Mouse (Mus musculus) thymus, postnatal 0 days (tissue): ENCODE results near the gene Gprin1. TPM values are rescaled to one million over a fixed set of nuclear protein-coding genes. Genes with fewer than 3 reads are reported as not detected.
A peak's percentile ranks its signal among the peaks of the same experiment; 100 is the strongest.
"Not testable (repeated sequence)": the region's sequence is repeated elsewhere in the genome, so short reads cannot be mapped to it uniquely, and the experiment has no call there.

Experiments used
- DNase-seq: peaks from one replicate; pipeline ENCODE4 v3.0.0-alpha.2; 2015; ENCODE audit warnings: low spot score
- polyA plus RNA-seq: library from polyadenylated mRNA; unstranded; fragments of >200 nt; fragmentation: Nextera tagmentation; extraction: Ambion mirVana; gene quantifications from 2 replicates; pipeline ENCODE4 v1.2.1, GENCODE M21; 2015

The Gprin1 gene
- 0.77 and 1.0 TPM in 2 replicates for polyA plus RNA-seq

DNA sequence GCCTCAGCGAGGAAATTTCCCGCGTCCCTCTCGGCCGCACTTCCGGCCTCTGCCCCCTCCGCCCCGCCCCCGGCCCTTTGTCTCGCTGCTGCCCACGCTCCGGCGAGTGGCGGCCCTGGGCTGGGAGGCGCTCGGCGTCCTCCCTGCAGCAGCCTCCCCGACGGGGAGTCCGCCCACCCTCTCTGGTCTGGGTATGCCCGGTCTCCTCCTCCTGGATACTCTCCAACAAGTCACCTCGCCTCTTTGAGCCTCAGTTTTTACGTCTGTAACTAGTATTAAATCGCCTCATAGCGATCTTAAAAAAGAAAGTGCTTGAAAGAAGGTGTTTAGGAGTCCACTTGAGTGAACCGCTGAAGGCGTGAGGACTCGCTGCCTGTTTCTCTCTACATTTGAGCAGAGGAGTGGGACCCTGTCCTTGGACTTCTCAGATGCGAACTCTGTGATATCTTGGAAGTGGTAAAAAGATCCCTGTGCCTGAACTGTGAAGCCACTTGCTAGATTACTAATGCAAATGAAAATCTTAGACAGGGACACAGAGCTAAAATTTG lies at the start of gene Gprin1:
Gene Gprin1, minus strand, starts transcription at position 11 of the 548 bp plus-strand sequence.
- no peak for DNase-seq

DNA sequence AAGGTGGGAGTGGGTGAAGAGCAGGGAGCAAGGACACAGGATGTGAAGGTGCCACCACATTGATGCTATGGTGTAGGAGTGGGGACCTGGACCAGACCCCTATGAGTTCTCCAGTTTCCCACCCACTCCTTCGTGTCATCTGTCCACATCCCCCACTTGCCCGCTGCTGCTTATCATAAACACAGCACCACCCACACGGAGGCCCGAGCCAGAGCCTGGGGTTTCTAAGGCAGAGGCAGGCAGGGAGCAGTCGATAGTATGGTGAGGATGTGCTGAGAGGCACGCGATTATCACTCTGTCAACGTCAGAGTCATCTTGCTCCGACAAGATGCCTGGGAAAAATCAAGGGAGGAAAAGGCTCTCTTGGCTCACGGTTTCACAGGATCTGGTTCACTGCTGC lies 49.1 kb upstream of the Gprin1 start:
- DNase-seq = no peak

DNA sequence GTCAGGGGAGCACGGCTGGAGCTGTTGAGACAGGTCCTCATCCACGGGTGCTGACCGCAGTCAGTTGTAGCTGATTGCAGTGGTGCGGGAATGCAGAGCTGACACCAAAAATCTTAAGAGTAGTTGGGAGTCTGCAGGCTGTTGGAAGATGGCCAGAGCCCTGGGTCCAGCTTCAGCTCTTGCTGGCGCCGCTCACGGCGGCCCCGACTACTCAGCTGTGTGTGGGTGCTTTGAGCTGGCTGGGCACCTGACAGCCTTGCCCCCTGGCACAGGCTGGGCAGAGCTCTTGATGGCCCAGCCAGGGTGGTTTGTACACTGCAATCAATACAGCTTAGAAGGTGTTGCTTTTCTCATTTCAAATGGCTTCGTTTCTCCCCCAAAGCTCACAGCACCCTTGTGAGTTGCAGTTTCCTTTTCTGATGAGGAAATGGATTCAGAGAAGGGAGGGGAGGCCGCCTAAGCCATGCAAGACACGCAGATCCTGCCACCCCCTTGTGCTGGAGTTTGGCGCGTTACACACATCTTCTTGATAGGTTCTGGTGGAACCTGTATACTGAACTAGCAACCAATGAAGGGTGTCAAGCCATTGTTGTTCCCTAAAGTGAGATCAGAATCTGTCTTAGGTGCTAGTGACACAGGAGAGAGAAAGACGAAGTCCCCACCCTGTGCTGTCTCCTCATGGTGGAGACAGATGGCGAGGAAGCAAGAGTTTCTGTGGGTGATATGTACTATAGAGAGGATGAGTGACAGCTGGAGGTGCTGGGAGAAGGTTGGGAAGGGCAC lies 48.4 kb upstream of the Gprin1 start:
- DNase-seq = no peak

DNA sequence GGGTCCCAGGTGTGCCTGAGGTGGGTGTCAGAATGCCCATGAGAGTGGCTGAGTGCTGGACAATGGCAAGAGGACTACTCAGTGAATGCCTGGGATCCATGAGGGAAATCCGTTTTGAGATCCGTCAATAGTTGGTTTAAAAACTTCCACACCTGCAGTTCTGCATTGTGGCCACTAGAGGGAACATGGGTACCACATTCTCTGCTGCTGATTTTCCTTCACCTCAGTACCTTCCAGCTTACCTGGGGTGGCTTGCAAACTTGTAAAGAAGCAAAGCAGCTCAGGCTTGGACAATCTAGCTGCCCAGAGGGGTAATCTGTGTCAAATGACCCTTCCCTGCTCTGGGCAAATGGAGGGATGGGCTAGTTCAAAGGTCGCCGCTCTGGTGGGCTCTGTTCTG lies 47.7 kb upstream of the Gprin1 start:
- peak; percentile 36 for DNase-seq

DNA sequence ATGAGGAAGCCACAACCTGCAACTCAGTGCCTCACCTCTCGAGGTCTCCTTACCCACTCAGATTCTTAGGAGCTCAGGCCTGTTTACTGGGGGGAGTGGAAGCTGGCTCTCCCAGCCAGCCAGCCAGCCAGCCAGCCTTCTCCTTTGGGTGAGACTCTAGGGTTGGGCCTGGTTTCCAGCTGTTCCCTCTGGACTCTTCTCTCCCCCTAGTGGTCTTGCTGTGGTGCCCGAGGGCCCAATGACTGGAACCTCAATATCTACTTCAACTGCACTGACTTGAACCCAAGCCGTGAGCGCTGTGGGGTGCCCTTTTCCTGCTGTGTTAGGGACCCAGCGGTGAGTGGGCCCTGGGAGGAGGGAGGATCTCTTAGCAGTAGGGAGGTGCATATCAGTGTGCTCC lies 45.2 kb upstream of the Gprin1 start:
- DNase-seq = no peak

DNA sequence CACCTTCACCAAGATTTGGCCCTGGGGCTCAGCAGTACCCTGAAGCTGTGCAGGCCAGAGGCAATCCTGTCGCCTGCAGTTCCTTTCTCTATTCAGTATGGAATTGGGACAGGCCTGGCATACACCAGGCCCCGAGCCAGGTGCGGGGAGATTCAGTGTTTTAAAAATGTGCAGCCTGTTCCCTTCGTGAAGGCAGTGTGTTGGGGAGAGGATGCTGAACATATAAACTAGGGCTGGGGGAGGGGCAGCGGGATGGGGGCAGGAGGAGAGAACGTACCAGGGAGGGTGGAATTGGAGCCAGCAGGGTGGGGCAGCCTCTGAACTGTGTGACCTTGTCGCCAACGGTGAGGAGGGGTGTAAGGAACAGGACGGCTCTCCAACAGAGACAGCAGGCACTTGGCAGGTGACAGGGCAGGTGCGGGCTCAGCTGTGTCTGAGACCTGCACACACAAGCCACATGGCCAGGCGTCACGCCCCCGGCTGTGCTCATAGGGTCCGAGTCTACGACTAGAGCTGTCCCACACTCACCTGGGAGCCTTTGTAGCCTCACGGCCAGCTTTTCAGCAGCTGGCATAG lies 44.4 kb upstream of the Gprin1 start:
- DNase-seq = no peak

DNA sequence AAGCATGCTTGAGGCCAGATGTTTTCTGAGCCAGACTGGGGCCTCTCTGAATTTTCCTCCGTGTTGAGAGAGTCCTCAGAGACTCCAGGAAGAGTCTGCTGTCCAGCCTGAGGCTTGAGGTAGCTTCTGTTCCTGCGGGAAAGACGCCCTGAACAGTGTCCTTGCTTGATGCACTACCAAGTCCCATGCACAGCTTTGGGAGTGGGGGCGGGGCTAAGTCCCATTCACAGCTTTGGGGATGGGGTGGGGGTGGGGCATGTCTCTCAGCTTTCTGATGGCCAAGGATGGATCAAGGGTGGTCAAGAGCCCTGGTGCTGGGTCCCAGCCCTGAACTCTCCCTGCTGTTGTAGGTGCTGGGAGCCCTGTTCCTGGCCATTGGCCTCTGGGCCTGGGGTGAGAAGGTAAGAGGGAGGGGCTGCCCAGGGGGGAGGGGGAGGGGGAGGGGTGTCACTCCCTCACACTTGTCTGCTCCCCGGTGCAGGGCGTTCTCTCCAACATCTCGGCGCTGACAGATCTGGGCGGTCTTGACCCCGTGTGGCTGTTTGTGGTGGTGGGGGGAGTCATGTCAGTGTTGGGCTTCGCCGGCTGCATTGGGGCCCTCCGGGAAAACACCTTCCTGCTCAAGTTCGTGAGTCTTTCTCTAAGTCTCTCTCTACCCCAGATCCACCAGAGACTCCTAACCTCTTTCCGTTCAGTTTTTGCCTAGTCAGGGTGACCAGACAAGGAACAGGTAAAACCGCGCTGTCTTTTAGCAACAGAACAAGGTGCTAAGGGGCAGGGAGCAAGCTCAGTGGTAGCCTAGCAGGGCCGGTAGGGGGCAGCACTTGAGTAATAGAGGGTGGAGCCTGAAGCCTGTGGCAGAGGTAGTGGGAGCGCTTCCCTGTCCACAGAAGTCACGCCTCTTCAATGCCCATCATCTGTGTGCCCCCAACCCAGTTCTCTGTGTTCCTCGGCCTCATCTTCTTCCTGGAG lies 42.9 kb upstream of the Gprin1 start:
- no peak for DNase-seq

DNA sequence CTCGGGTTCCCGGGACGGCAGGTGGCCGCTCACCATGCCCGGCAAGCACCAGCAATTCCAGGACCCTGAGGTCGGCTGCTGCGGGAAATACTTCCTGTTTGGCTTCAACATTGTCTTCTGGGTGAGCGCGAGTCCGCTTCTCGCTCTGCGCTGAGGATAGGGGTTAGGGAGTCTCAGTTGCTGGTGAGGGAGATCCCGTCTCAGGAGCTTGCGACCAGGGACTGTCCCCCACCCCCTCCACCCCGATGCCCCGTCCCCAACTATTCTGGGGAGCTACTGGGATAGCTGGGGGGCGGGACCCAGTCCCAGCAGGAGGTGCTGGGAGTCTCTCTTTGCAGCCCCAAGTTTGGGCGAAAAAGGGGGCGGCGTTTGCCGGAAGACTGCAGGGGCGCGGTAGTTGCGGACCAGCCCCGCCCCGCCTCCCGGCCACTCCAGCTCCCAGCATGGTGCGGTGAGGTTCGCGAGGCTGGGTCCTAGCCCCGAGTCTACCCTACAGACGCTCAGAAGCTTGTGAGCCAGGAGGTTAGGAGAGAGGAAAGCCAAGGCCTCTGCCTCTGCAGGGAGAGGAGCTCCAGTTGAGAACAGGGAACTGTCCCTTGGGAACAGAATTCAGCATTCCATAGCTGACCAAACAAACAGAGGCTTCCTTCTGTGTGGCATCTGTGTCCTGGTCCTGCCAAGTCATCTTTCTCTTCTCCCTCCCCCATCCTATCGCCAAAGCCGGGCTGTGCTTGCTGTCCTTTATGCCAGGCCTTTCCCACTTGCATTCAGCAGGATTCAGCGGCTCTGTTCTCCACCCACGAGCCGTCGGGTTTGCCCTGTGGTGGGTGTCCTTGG lies 40.1 kb upstream of the Gprin1 start:
- no peak for DNase-seq

DNA sequence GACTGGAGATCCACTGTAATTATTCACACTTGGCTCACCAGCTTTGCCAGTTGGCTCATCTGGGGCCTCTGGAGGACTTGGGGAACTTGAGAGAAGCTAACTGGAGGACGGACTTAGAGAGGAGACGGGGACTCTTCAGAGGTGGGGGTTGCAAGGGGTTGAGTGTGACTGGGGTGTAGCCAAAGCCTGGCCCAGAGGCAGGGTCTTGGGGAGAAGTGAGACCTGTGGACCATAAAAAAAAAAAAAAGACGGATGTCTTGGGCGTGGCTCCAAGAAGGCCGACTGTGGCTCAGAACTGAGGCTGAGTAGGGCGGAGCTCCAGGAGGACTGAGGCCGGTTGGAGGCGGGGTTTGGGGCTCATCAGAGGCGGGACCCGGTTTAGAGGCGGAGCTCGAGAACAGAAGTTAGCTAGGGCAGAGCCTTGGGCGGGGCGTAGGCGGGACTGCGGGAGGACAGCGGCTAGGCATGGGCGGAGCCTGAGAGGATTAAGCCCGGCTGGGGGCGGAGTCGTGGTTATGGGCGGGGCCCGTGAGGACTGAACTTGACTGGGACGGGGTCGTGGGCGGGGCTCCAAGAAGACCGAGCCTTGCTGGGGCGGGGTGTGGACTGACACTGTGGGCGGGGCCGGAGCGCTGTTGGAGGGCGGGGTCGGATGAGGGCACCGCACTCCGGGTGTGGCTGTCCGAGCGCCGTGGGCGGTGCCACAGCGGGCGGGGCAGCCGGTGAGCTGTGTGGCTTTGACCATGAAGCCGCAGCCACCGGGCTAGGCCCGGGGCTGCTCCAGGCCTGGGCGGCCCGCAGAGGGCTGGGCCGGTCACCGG lies 39.3 kb upstream of the Gprin1 start, which contains the start of gene Tspan17:
Gene Tspan17, plus strand, starts transcription at position 638 of the 821 bp plus-strand sequence.
- DNase-seq = peak; percentile 60

DNA sequence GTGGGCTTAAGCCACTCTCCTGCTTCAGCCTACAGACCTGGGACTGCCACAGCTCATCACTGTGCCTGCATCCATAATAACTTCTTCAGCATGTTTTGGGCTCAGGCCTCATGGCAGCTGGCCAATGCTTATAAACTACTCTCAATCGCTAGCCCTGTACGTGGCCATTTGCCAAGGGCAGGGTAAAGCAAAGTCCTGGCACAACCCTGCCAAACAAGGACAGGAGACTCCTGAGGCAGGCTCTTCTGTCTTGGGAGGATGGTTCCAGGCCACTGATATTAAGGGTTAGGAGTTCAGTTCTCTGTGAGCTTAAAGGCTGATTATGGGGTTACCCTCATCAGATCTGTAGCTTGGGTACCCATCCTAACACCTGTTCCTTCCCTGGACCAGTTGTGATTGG lies 37.9 kb upstream of the Gprin1 start:
- DNase-seq = not testable (repeated sequence)

DNA sequence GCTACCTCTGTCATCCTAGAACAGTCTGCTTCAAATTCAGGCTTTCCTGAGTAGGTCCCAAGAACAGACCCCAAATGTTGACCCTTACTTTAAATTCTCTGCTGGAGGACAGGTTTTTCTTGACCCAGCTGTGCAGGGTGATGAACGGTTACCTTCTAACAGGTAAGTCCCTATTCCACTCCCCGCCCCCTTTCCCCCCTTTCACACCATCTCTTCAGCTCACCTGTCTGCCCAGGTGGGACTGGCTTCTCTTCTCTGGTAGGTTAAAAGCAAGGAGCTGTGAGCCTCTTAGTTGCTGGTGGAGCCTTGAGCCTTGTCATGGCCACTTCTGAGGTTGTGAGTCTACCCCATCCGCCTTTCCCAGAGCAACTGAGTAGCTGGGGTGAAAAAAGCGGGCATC lies 34.0 kb upstream of the Gprin1 start, which contains the start of gene Eif4e1b:
Gene Eif4e1b, plus strand, starts transcription at position 301 of the 400 bp plus-strand sequence.
- DNase-seq = no peak

DNA sequence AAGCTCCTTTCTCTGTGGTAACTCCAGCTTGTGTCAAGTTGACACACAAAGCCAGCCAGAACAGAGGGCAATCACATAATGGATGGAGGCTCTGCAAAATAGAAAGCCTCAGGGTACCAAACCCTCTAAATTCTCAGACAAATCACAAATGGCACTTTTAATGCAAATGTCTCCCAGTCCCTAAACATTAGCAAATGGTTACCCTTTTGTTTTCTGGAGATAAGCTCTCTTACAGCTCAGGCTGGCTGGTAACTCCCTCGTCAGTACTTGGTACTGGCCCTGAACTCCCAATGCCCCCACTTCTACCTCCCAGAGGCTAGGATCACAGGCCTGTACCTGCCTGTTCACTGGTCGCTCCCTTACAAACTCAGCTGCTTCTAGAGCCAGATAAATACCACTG lies 33.6 kb upstream of the Gprin1 start:
- no peak for DNase-seq

DNA sequence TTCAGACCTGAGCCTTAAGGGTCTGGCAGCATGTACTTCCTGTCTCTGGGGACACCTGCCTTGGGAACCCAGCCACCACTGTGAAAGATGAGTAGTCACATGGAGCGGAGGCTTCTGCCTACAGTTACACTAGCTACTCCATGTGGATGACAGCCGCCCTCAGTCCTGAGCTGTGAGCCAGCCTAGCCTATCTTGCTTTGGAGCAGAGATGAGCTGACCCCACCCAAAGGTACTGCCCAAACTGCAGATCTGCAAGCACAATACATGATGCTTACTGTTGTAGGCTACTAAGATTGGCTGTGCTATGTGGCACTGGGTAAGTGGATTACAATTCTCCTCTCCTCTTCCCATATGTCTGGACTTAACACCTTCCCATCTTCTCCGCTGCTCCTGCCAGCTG lies 31.4 kb upstream of the Gprin1 start:
- no peak for DNase-seq

DNA sequence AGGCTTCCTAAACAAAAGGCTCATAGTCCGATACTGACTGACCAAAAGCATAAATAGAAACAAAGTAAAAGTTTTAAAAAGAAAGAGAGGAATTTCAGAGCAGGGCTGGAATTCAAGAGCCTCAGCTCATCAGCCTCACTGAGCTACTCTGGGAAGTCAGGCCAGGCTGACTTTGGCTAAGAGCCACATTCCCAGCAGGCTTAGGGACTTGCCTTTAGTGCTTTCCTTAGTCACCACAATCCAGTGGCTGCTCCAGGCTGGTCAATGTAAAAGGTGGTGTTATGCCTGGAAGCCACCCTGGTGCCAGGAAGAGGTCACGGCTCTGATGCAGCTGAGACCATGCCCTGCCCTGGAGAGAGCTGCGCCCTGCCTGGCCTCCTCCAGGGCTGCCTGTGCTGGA lies 30.9 kb upstream of the Gprin1 start:
- no peak for DNase-seq

DNA sequence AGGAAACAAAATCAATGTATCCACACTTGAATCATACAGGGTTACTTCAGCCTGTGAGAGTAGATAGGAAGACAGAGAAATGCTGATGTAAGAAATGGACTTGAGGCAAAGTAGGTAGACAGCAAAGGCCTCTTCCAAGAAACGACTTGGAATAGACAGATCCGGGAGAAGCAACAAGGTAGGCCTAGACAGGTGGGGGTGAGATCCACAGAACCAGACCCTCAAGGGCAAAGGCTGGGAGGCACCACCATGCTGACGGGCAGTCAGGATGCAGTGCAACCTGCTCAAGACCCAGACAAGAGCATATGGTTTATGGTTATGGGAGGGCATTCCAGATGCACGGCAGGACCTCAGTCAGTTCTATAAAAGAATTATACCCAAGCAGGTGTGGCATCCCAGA lies 17.3 kb upstream of the Gprin1 start:
- DNase-seq = no peak

DNA sequence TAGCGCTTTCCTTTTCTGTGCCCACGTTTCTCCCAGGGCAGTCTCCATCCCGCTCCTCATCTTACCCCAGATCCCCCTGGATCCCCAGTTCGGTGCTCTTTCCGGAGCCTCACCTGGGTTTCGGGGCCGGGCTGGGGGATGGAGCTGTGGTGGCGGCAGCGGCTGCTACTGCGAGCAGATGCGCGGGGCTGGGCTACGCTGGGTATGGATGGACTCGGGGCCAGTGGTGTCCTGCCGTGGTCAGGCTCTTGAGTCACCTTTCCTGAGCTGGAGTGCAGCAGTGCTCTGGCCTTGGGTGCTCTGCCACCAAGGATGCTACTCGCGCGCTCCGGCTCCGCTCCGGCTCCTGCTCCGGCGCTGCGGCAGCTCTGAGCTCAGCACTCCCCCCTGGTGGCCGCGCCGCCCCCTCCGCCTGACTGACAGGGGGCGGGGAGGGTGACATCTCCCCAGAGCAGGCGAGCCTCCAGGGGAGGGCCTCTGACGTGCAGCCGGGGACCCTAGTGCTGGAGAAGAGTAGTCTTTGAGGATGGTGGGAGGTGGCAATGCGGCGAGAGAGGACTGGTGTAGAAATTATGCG lies 16.6 kb upstream of the Gprin1 start, which contains the start of gene Sncb:
Gene Sncb, minus strand, starts transcription at position 404 of the 577 bp plus-strand sequence.
- peak; percentile 62 for DNase-seq

DNA sequence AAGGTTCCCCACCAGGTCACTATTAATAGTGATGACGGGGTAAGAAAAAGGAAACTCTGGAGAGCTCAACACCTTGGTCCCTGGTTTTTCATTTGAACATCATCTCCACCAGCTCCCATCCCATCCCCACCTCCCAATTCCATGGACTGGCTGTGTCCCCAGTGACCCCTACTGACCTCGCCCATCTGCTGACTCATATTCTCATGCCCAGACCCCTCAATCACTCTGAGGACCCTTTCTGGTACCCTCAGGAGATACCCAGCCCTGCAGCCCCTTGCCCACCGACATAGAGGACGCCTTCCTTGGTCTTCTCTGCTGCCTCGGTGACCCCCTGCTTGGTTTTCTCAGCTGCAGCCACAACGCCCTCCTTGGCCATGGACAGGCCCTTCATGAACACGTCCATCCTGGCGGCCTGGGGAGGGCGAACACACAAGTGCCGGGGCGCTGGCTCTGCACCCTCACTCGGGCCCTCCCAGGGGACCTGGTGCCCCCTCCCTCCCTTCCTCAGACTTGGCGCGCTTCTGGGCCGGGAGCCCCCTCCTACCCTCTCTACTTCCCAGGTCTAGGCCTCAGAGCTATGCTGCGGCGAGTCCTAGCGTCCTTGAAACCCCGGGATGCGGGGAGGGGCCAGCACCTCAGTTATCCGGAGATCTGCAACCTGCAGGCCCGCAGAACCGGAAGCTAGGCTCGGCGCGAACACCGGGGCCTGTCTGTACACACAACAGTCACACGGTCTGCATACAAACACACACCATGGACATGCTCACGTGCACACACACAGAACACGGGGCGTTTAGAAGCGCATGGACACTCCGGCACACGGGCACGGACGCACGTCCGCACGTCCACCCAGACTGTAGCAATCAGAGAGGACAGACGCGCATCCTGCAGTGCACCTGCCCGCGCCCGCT lies 15.9 kb upstream of the Gprin1 start:
- DNase-seq = no peak

DNA sequence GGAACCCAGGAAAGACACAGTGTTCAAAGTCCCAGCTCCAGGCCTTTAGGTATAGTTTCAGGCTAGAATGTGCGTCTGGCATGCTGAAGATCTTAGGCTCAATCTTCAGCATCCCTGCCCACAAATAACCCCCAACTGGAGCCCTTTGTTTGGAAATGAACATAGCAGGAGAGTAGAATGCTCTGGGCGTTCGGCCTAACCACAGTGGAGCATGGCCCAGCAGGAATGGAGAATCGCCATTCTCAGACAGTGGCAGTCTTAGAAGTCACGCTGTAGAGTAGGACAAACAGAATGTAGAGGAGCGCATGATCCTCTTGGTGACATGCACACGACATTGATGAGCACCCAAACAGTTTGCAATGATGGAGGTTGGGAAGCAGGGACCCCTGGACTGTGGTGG lies 11.2 kb upstream of the Gprin1 start:
- no peak for DNase-seq
